Mouse (Mus musculus) embryonic facial prominence, embryonic 15.5 days (tissue): ENCODE results near the gene Isy1. TPM values are rescaled to one million over a fixed set of nuclear protein-coding genes. Genes with fewer than 3 reads are reported as not detected.
A peak's percentile ranks its signal among the peaks of the same experiment; 100 is the strongest.

Experiments used
- ATAC-seq: fragments of 200-750 bp; cut with Nextera tagmentation; 2 replicates; pipeline ENCODE4 v1.8.0; 2017; ENCODE audit warnings: low read depth, moderate TSS enrichment; ENCODE audit not compliant: insufficient number of reproducible peaks, low FRiP score, low TSS enrichment
- H3K27ac ChIP-seq: fragments of 300-500 bp; sonication (generic); replicated peaks from 2 replicates; pipeline ENCODE4 v1.5.1; 2015; ENCODE audit warnings: mild to moderate bottlenecking, inconsistent platforms
- H3K27me3 ChIP-seq: fragments of 300-500 bp; sonication (generic); 2 replicates; pipeline ENCODE4 v1.6.1; 2015; ENCODE audit warnings: inconsistent platforms
- H3K36me3 ChIP-seq: fragments of 300-500 bp; sonication (generic); 2 replicates; pipeline ENCODE4 v1.6.1; 2015; ENCODE audit warnings: mild to moderate bottlenecking, inconsistent platforms
- H3K4me1 ChIP-seq: fragments of 300-500 bp; sonication (generic); 2 replicates; pipeline ENCODE4 v1.6.1; 2015; ENCODE audit warnings: inconsistent platforms
- H3K4me2 ChIP-seq: fragments of 300-500 bp; sonication (generic); replicated peaks from 2 replicates; pipeline ENCODE4 v1.6.1; 2015; ENCODE audit warnings: mild to moderate bottlenecking, inconsistent platforms
- H3K4me3 ChIP-seq: fragments of 300-500 bp; sonication (generic); replicated peaks from 2 replicates; pipeline ENCODE4 v1.5.1; 2015; ENCODE audit warnings: mild to moderate bottlenecking, inconsistent platforms
- H3K9ac ChIP-seq: fragments of 300-500 bp; sonication (generic); 2 replicates; pipeline ENCODE4 v1.6.1; 2015; ENCODE audit warnings: inconsistent platforms
- H3K9me3 ChIP-seq: fragments of 300-500 bp; sonication (generic); replicated peaks from 2 replicates; pipeline ENCODE4 v1.6.1; 2016; ENCODE audit warnings: inconsistent platforms
- WGBS: fragments of 180-500 bp; shearing (Covaris S2); methylation state at CpG from one replicate; pipeline ENCODE4 v1.1.7; 2015; 5-methylcytosine and 5-hydroxymethylcytosine counted together
- polyA plus RNA-seq: library from polyadenylated mRNA; unstranded; fragments of >200 nt; fragmentation: Nextera tagmentation; extraction: Ambion mirVana; gene quantifications from 2 replicates; pipeline ENCODE4 v1.2.1, GENCODE M21; 2015

Isy1 gene
- polyA plus RNA-seq, 1 experiment from 2014 or later: 48.7 TPM

- Histone ChIP-seq H3K36me3 (no peaks in the 10 kb centered on the region), H3K27ac (no peak overlapping the region), H3K4me3 (no peak overlapping the region), H3K9ac (no peak overlapping the region), H3K4me2 (no peak overlapping the region), H3K9me3 (no peaks in the 10 kb centered on the region), H3K27me3 (no peaks in the 10 kb centered on the region), H3K4me1 (0 out of 2 replicates have a peak, but pooled peaks cover 5% of the 10 kb centered on the region)
- WGBS: 84% methylated on average over 7 of the region's 7 CpGs
- no peak for ATAC-seq
Observed at GRCm38 (mm10) chr6:87802462-87802861, 36.1 kb downstream of the Isy1 start.

GRCm38 (mm10) chr6:87799576-87799975, 39.0 kb downstream of the Isy1 start:
- Histone ChIP-seq H3K4me3 (no peak overlapping the region), H3K4me2 (no peak overlapping the region), H3K4me1 (no peaks in the 10 kb centered on the region), H3K27me3 (no peaks in the 10 kb centered on the region), H3K36me3 (no peaks in the 10 kb centered on the region), H3K9ac (no peak overlapping the region), H3K27ac (no peak overlapping the region), H3K9me3 (no peaks in the 10 kb centered on the region)
- WGBS: 92% methylated on average over 6 of the region's 6 CpGs
- no peak for ATAC-seq

- no peaks in the 10 kb centered on the region for H3K27me3 ChIP-seq
- peaks cover 9% of the 10 kb centered on the region for H3K36me3 ChIP-seq
- no peaks in the 10 kb centered on the region for H3K4me1 ChIP-seq
- H3K27ac ChIP-seq: no peak overlapping the region
- H3K4me3 ChIP-seq: no peak overlapping the region
- no peaks in the 10 kb centered on the region for H3K9me3 ChIP-seq
- H3K4me2 ChIP-seq: no peak overlapping the region
- WGBS: 55% methylated on average over 2 of the region's 2 CpGs
- ATAC-seq: no peak
- H3K9ac ChIP-seq: no peak overlapping the region
Observed at GRCm38 (mm10) chr6:87797321-87797720, 41.3 kb downstream of the Isy1 start.

DNA sequence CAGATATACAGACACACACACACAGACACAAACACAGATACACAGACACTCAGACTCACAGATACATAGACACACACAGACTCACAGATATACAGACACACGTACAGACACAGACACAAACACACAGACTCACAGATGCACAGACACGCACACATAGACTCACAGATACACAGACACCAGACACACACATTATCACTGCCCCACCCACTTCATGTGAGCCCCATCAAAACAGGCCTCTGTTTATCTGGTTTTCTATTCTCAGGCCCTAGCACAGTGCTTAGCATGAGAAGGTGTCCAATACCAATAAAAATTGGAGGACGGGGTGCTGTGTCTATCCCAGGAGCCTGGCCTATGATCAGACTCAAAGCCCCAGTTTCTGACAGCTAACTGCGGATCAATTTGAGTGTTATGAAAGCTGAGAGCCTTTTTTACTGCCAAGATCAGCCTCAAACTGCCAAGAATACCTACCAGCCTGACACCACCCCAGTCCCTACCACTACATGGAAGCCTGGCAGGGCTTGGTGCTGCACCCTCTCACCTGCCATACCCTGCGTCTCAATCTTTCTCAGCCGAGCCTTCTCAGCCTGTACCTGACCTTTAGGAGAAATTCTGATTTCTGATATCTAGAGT, 42.2 kb downstream of the Isy1 start:
- no peak for ATAC-seq
- Histone ChIP-seq H3K36me3 (peaks cover 18% of the 10 kb centered on the region), H3K4me3 (no peak overlapping the region), H3K4me1 (no peaks in the 10 kb centered on the region), H3K9ac (no peak overlapping the region), H3K27ac (no peak overlapping the region), H3K9me3 (no peaks in the 10 kb centered on the region), H3K27me3 (no peaks in the 10 kb centered on the region), H3K4me2 (no peak overlapping the region)
- 85% methylated on average over 6 of the region's 6 CpGs for WGBS

GRCm38 (mm10) chr6:87795385-87796150, 43.0 kb downstream of the Isy1 start:
- Histone ChIP-seq H3K9me3 (no peaks in the 10 kb centered on the region), H3K4me3 (no peak overlapping the region), H3K27ac (no peak overlapping the region), H3K36me3 (peaks cover 20% of the 10 kb centered on the region), H3K27me3 (no peaks in the 10 kb centered on the region), H3K9ac (no peak overlapping the region), H3K4me2 (no peak overlapping the region), H3K4me1 (no peaks in the 10 kb centered on the region)
- ATAC-seq: no peak
- WGBS: 76% methylated on average over 6 of the region's 6 CpGs

- Histone ChIP-seq H3K27me3 (no peaks in the 10 kb centered on the region), H3K4me2 (no peak overlapping the region), H3K36me3 (peaks cover 20% of the 10 kb centered on the region), H3K27ac (no peak overlapping the region), H3K4me1 (0 out of 2 replicates have a peak, but pooled peaks cover 6% of the 10 kb centered on the region), H3K9ac (no peak overlapping the region), H3K9me3 (no peaks in the 10 kb centered on the region), H3K4me3 (no peak overlapping the region)
- ATAC-seq: no peak
- 92% methylated on average over 10 of the region's 10 CpGs for WGBS
Observed at GRCm38 (mm10) chr6:87793821-87794510, 44.6 kb downstream of the Isy1 start.

GRCm38 (mm10) chr6:87791826-87792225, 46.8 kb downstream of the Isy1 start:
- Histone ChIP-seq H3K4me3 (no peak overlapping the region), H3K27ac (no peak overlapping the region), H3K27me3 (no peaks in the 10 kb centered on the region), H3K9ac (no peak overlapping the region), H3K36me3 (peaks cover 20% of the 10 kb centered on the region), H3K4me2 (no peak overlapping the region), H3K9me3 (no peaks in the 10 kb centered on the region), H3K4me1 (0 out of 2 replicates have a peak, but pooled peaks cover 10% of the 10 kb centered on the region)
- no peak for ATAC-seq
- 91% methylated on average over 5 of the region's 5 CpGs for WGBS

- H3K4me1 ChIP-seq: 0 out of 2 replicates have a peak, but pooled peaks cover 12% of the 10 kb centered on the region
- no peaks in the 10 kb centered on the region for H3K27me3 ChIP-seq
- peaks cover 20% of the 10 kb centered on the region for H3K36me3 ChIP-seq
- H3K27ac ChIP-seq: no peak overlapping the region
- H3K9ac ChIP-seq: no peak overlapping the region
- 71% methylated on average over 7 of the region's 7 CpGs for WGBS
- H3K9me3 ChIP-seq: no peaks in the 10 kb centered on the region
- H3K4me2 ChIP-seq: no peak overlapping the region
- H3K4me3 ChIP-seq: no peak overlapping the region
- no peak for ATAC-seq
Observed at GRCm38 (mm10) chr6:87790779-87791480, 47.7 kb downstream of the Isy1 start.

DNA sequence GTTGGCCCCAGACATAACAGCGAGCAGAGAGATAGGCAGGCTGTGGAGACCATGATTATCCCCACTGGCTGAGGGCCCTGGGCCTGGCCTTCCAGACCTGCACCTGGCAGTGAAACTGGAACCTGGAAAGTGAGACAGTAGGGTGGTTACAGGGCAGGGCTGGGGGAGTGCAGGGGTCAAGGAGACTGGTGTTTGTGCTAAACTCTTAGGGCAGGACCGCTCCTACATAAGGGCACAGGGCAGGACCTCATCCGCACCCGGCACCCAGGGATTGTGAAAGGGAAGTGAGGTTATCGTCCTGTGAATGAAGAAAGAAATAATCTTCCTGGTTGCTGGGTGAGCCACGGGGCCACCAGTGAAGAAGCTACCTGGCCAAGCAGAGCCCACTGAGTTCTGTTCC, 48.8 kb downstream of the Isy1 start:
- Histone ChIP-seq H3K27ac (no peak overlapping the region), H3K27me3 (no peaks in the 10 kb centered on the region), H3K4me1 (0 out of 2 replicates have a peak, but pooled peaks cover 12% of the 10 kb centered on the region), H3K4me3 (no peak overlapping the region), H3K9me3 (no peaks in the 10 kb centered on the region), H3K4me2 (no peak overlapping the region), H3K36me3 (peaks cover 20% of the 10 kb centered on the region), H3K9ac (no peak overlapping the region)
- 81% methylated on average over 6 of the region's 6 CpGs for WGBS
- ATAC-seq: no peak

DNA sequence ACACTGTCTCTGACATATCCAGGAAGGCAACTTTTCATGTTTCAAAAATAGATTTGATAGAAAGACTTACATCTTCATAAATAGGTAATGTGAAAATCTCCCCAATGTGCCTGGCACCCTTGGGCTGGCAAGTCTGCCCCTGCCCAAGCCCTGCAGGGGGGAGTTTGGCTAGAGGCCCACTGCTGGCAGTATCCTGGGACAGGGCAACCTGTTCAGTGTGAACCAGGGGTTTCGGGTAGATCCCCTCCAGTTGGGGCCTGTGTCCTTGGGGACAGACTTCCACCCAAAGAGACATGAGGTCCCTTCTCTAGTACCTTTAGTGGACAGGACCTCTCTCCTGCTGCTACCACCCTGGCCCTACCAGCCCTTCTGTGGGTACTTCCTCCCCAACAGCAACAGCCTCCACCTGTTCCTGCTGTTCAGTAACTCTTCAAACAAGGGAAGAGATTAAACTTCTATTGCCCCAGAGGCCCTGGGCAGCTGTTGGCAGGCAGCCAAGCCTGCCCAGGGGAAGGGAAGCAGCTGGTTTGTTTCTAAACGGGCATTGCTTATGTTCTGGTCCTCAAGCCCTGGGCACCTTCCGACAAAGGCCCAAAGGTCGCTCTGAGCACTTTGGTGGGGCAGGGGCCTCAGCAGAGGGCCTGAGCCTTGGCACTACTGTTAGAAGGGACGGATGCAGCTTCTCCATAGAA, 49.6 kb downstream of the Isy1 start:
- peaks cover 20% of the 10 kb centered on the region for H3K36me3 ChIP-seq
- no peak overlapping the region for H3K4me2 ChIP-seq
- H3K9me3 ChIP-seq: no peaks in the 10 kb centered on the region
- 46% methylated on average over 5 of the region's 5 CpGs for WGBS
- peak; percentile 22; the same call in 1 of the 2 replicates for ATAC-seq
- no peak overlapping the region for H3K4me3 ChIP-seq
- H3K27ac ChIP-seq: no peak overlapping the region
- no peaks in the 10 kb centered on the region for H3K27me3 ChIP-seq
- H3K9ac ChIP-seq: no peak overlapping the region
- H3K4me1 ChIP-seq: 0 out of 2 replicates have a peak, but pooled peaks cover 12% of the 10 kb centered on the region
